Mouse (Mus musculus) midbrain, embryonic 14.5 days (tissue): ENCODE measurements around the gene Ppp6r1. TPM values are rescaled to one million over a fixed set of nuclear protein-coding genes. Genes with fewer than 3 reads are reported as not detected.
A peak's percentile ranks its signal among the peaks of the same experiment; 100 is the strongest.

Source experiments
- ATAC-seq: fragments of 200-750 bp; cut with Nextera tagmentation; 2 replicates; pipeline ENCODE4 v1.8.0; 2017; ENCODE audit warnings: moderate number of reproducible peaks, moderate library complexity; ENCODE audit not compliant: low FRiP score, low TSS enrichment
- DNase-seq: peaks from one replicate; pipeline ENCODE4 v3.0.0-alpha.2; 2015
- H3K27ac ChIP-seq: fragments of 300-500 bp; sonication (generic); replicated peaks from 2 replicates; pipeline ENCODE4 v1.5.1; 2014; ENCODE audit warnings: mild to moderate bottlenecking, low read depth, low read length, moderate library complexity
- H3K27me3 ChIP-seq: fragments of 300-500 bp; sonication (generic); 2 replicates; pipeline ENCODE4 v1.6.1; 2014; ENCODE audit warnings: low read length, control low read depth, mixed read lengths; ENCODE audit not compliant: control insufficient read depth, insufficient read depth
- H3K36me3 ChIP-seq: fragments of 300-500 bp; sonication (generic); 2 replicates; pipeline ENCODE4 v1.6.1; 2014; ENCODE audit warnings: low read length, control low read depth; ENCODE audit not compliant: control insufficient read depth, insufficient read depth
- H3K4me1 ChIP-seq: fragments of 300-500 bp; sonication (generic); 2 replicates; pipeline ENCODE4 v1.6.1; 2014; ENCODE audit warnings: mild to moderate bottlenecking, antibody characterized with exemption, low read length, control low read depth; ENCODE audit not compliant: control insufficient read depth, insufficient read depth
- H3K4me2 ChIP-seq: fragments of 300-500 bp; sonication (generic); 2 replicates; pipeline ENCODE4 v1.6.1; 2014; ENCODE audit warnings: mild to moderate bottlenecking, low read length, moderate library complexity
- H3K4me3 ChIP-seq: fragments of 300-500 bp; sonication (generic); replicated peaks from 2 replicates; pipeline ENCODE4 v1.5.1; 2014; ENCODE audit warnings: low read depth, low read length
- H3K9ac ChIP-seq: fragments of 300-500 bp; sonication (generic); replicated peaks from 2 replicates; pipeline ENCODE4 v1.6.1; 2014; ENCODE audit warnings: mild to moderate bottlenecking, low read length, moderate library complexity
- H3K9me3 ChIP-seq: fragments of 300-500 bp; sonication (generic); 2 replicates; pipeline ENCODE4 v1.6.1; 2016; ENCODE audit warnings: low read length, control low read depth, mixed read lengths; ENCODE audit not compliant: control insufficient read depth
- WGBS: fragments of 180-500 bp; shearing (Covaris S2); extraction: QIAGEN DNeasy Blood & Tissue Kit; methylation state at CpG from one replicate; pipeline ENCODE4 v1.1.7; 2014; 5-methylcytosine and 5-hydroxymethylcytosine counted together
- polyA plus RNA-seq: library from polyadenylated mRNA; unstranded; fragments of >200 nt; fragmentation: Nextera tagmentation; extraction: Ambion mirVana; gene quantifications from 2 replicates; pipeline ENCODE4 v1.2.1, GENCODE M21; 2014

Ppp6r1 gene
- polyA plus RNA-seq, 1 experiment from 2014 or later = 8.7 TPM

DNA sequence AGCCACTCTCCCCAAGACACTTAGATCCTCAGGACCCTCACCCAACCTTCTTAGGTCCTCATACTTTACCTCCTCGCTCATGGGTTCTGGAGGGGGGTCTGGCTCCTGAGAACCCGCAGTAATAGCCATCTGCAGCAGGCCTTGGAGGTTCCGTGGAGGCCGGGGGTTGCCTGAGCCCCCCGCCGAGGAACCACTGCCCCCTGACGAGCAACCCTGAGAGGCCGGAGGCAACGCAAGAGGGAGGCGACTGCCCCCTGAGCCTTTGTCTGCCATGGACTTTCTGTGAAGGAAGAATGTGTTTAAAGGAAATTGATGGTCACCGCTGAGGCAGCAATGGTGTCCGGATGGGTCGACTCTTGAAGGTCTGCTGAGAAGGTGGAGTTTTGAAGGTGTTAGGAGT, 25.4 kb upstream of the Ppp6r1 start:
- H3K27ac ChIP-seq = no peak overlapping the region
- WGBS = 1% methylated on average over 13 of the region's 13 CpGs

DNA sequence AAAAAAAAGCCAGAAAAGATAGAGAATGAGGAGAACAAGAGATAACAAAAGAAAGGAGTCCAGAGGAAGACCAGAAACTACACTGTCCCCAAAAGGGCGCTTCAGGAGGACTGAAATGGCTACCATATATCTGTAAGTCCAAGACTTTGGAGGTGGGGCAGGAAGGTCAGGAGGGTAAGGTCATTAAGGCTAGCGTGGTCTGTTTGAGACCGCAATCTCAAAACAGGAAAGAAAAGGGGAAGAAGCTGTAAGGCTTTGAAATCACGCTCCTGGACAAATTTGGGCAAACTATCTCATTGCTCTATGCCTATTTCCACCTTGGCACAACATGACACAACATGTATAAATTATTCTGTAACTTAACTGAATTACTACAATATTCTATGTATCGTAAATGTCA, 24.5 kb upstream of the Ppp6r1 start:
- WGBS = 92% methylated on average over 5 of the region's 5 CpGs
- H3K36me3 ChIP-seq = peaks cover 21% of the 10 kb centered on the region
- no peaks in the 10 kb centered on the region for H3K9me3 ChIP-seq
- no peaks in the 10 kb centered on the region for H3K27me3 ChIP-seq
- no peak overlapping the region for H3K4me3 ChIP-seq
- ATAC-seq (no peak), DNase-seq (no peak)
- no peak overlapping the region for H3K4me2 ChIP-seq
- H3K9ac ChIP-seq = no peak overlapping the region
- no peak overlapping the region for H3K27ac ChIP-seq
- peaks cover 7% of the 10 kb centered on the region for H3K4me1 ChIP-seq

More for the DNA sequence above, 25.4 kb upstream of the Ppp6r1 start:
- Histone ChIP-seq H3K9ac (peak overlapping the region; percentile 59), H3K9me3 (no peaks in the 10 kb centered on the region), H3K4me2 (peak overlapping the region; percentile 92), H3K4me1 (peaks cover 7% of the 10 kb centered on the region), H3K27me3 (no peaks in the 10 kb centered on the region), H3K4me3 (peak overlapping the region; percentile 73), H3K36me3 (peaks cover 18% of the 10 kb centered on the region)
- DNase-seq (no peak), ATAC-seq (0 out of 2 replicates have a peak, but pooled peaks have one; percentile 2)

DNA sequence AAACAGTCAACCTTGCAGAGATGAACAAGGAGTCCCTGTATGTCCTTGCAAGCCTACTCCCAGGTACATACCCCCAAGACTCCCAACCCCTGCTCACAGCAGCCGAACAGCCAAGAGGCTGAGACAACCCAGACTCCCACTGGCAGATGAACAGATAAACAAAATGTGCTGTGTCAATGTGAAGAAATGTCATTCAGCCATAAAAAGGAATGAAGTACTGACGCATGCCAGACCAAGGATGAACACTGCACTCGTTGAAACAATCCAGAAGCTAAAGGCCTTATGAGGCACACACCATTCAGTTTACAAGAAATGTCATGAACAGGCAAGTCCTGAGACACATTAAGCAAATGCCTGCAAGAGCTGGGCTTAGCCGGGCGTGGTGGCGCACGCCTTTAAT, 16.4 kb upstream of the Ppp6r1 start:
- WGBS = 95% methylated on average over 7 of the region's 7 CpGs
- Histone ChIP-seq H3K27me3 (no peaks in the 10 kb centered on the region), H3K4me1 (no peaks in the 10 kb centered on the region), H3K9ac (no peak overlapping the region), H3K36me3 (peaks cover 72% of the 10 kb centered on the region), H3K4me3 (no peak overlapping the region), H3K27ac (no peak overlapping the region), H3K9me3 (no peaks in the 10 kb centered on the region), H3K4me2 (no peak overlapping the region)
- ATAC-seq = no peak
- no peak for DNase-seq

DNA sequence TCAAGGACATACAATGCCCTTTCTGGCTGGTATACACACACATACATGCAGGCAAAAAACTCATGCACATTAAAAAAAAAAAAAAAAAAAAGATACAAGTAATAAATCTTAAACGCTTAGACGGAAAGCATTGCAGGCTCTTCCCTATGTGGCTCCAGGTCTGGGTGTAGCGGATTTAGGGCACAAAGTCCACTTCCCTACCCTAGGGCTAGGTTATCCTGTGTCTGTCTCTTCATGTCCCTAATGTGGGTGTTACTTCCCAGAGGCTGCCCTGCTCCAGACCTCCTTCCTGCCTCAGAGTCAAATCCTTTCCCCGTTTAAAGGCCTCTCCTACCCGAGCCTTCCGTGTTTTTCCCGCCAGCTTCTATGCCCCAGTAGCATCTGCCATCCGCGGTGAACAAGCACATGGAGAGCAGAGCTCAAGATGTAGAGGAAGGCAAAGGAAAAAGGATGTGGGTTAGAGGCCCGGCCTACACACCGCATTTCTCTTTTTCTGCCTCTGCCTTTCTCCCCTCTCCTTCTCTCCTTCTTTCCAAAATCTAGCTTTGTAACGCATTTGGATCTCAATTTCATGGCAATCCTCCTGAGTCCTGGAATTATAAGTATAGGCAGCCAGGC, 15.4 kb upstream of the Ppp6r1 start:
- ATAC-seq = no peak
- 95% methylated on average over 12 of the region's 12 CpGs for WGBS

DNA sequence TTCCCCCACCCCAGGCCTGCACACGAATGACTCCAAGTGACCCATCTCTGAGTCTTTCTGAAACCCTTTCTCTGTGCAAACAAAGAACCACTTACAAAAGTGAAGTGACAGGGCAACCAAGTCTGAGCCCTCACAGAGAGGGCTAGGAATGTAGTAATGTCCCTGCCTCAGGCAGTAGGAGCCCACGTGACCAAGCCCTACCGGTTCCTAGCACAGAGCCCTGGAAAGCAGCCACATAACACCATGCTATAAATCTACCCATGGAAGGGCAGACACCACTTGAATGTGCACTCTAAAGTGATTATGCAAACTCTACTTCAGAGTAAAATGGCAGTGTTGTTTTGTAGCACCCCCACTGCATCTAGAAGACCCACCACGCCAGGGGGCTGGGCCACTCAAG, 13.1 kb upstream of the Ppp6r1 start:
- no peaks in the 10 kb centered on the region for H3K4me1 ChIP-seq
- 86% methylated on average over 4 of the region's 4 CpGs for WGBS
- no peak overlapping the region for H3K27ac ChIP-seq
- H3K4me2 ChIP-seq = no peak overlapping the region
- no peaks in the 10 kb centered on the region for H3K9me3 ChIP-seq
- DNase-seq (no peak), ATAC-seq (no peak)
- H3K36me3 ChIP-seq = peaks cover 73% of the 10 kb centered on the region
- H3K9ac ChIP-seq = no peak overlapping the region
- no peak overlapping the region for H3K4me3 ChIP-seq
- no peaks in the 10 kb centered on the region for H3K27me3 ChIP-seq

More for the DNA sequence above, 15.4 kb upstream of the Ppp6r1 start:
- no peak overlapping the region for H3K9ac ChIP-seq
- no peaks in the 10 kb centered on the region for H3K27me3 ChIP-seq
- no peak overlapping the region for H3K4me2 ChIP-seq
- no peak overlapping the region for H3K27ac ChIP-seq
- DNase-seq = no peak
- no peaks in the 10 kb centered on the region for H3K9me3 ChIP-seq
- no peak overlapping the region for H3K4me3 ChIP-seq
- H3K4me1 ChIP-seq = no peaks in the 10 kb centered on the region
- H3K36me3 ChIP-seq = peaks cover 74% of the 10 kb centered on the region

DNA sequence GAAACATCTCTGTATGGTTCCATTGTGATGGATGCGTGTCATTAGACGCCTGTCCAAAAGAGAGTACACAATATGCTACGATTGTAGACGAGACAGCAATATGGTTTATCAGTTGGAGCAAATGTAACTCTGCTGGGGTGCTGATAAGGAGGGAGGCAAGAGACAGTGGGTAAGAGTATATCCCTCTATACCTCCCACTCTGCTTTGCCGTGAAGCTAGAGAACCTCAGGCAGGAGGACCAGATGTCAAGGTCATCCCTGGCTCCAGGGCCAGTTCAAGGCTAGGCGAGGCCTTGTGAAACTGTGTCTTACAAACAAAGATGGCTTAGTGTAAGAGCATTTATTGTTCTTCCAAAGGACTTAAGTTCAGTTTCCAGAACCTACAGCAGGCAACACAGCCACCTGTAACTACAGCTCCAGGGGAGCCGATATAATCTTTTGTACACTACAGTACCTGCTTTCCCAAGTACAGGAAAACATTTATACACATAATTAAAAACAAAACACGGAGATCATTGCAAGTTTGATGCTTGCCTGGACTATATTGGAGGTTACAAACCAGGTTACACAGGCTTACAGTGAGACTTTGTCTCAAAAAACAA, 11.9 kb upstream of the Ppp6r1 start:
- 93% methylated on average over 8 of the region's 8 CpGs for WGBS
- H3K27ac ChIP-seq = no peak overlapping the region
- no peak overlapping the region for H3K4me2 ChIP-seq
- no peaks in the 10 kb centered on the region for H3K27me3 ChIP-seq
- no peak for ATAC-seq
- no peak for DNase-seq
- no peak overlapping the region for H3K9ac ChIP-seq
- no peaks in the 10 kb centered on the region for H3K9me3 ChIP-seq
- peaks cover 73% of the 10 kb centered on the region for H3K36me3 ChIP-seq
- no peaks in the 10 kb centered on the region for H3K4me1 ChIP-seq
- no peak overlapping the region for H3K4me3 ChIP-seq

DNA sequence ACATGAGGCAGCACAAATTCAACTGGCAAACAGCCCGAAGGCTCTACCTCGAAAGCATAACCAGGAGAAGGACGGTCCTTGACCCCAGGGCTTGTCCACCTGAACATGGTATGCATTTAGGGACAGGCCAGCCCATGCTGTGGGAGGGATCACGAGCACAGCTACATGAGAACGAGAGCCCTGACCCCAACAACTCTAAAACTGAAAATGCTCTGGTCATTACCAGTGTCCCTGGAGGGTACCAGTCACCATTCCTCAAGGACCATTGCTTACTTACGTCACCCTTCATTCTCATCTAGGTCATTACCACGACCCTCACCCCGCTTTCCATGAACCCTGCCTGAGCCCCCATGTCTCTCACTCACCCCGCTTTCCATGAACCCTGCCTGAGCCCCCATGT, 10.3 kb upstream of the Ppp6r1 start:
- Histone ChIP-seq H3K4me3 (no peak overlapping the region), H3K4me1 (no peaks in the 10 kb centered on the region), H3K9ac (no peak overlapping the region), H3K4me2 (no peak overlapping the region), H3K36me3 (peaks cover 64% of the 10 kb centered on the region), H3K27me3 (no peaks in the 10 kb centered on the region), H3K9me3 (no peaks in the 10 kb centered on the region), H3K27ac (no peak overlapping the region)
- DNase-seq = no peak
- WGBS = 97% methylated on average over 9 of the region's 9 CpGs
- no peak for ATAC-seq

DNA sequence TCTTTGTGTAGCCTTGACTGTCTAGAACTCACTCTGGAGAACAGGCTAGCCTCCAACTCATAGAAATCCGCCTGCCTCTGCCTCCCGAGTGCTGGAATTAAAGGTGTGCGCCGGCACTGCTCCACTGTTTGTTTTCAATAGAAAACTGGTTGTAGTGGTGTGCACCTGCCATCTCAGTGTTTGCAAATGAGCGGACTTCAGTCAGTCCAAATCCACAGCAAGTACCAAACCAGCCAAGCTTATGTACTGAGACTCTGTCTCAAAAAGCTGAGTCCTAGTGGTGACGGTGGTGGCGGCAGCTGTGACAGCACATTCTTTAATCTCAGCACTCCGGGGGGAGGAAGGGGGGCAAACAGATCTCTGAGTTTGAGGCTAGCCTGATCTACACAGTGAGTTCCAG, 9.7 kb upstream of the Ppp6r1 start:
- Histone ChIP-seq H3K9me3 (no peaks in the 10 kb centered on the region), H3K4me2 (no peak overlapping the region), H3K27me3 (no peaks in the 10 kb centered on the region), H3K36me3 (peaks cover 64% of the 10 kb centered on the region), H3K4me1 (no peaks in the 10 kb centered on the region), H3K27ac (no peak overlapping the region), H3K9ac (no peak overlapping the region), H3K4me3 (no peak overlapping the region)
- WGBS = 93% methylated on average over 8 of the region's 8 CpGs
- DNase-seq = no peak
- no peak for ATAC-seq

DNA sequence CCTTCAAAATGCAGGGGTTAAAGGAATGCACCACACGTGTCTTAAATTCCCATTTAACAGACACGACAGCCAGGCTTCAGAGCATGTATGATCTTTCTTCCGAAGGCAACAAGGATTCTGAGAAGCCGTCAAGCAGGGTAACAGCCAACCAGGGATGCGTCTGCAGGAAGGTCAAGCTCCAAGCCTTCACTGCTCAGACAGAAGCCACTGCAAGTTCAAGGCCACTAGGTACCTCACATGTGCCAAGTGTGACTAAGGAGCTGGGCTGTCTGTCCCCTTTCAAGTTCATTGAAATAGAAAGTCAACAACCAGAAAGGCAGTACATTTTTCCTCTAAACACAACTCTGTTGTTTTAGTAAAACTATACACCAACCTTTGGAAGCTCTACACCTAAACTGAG, 8.1 kb upstream of the Ppp6r1 start:
- peaks cover 66% of the 10 kb centered on the region for H3K36me3 ChIP-seq
- DNase-seq = no peak
- H3K4me2 ChIP-seq = no peak overlapping the region
- no peaks in the 10 kb centered on the region for H3K9me3 ChIP-seq
- no peak overlapping the region for H3K9ac ChIP-seq
- WGBS = 97% methylated on average over 5 of the region's 5 CpGs
- no peaks in the 10 kb centered on the region for H3K4me1 ChIP-seq
- H3K27me3 ChIP-seq = no peaks in the 10 kb centered on the region
- H3K27ac ChIP-seq = no peak overlapping the region
- no peak for ATAC-seq
- no peak overlapping the region for H3K4me3 ChIP-seq
